Mouse (Mus musculus): Measurements from ENCODE around the gene Kmt2b. TPM values are rescaled to one million over a fixed set of nuclear protein-coding genes. Genes with fewer than 3 reads are reported as not detected.

Gene Kmt2b
- total RNA-seq, 4 experiments from 2014 or later = 43.7 to 52.9 (median 47.6) TPM

DNA sequence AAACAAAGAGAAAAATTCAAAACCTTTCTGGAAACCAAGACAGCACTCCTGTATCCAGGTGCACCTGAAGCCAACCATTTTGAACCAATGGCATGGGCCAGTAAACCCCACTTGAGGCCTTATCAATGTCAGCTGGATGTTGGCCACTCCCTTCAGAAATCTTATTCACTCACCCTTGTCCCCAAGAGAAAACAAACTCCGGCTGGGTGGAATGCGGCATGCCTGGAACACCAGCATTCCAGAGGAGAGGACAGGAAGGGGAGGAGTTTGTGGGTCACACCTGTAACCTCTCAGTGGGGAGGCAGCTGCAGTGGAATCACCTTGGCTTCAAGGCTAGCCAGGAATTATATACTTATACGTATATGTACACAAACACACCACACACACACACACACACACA is 14.1 kb upstream of the Kmt2b start:
- no peak for DNase-seq (ENCODE audit: low spot score in 2 of 2)

DNA sequence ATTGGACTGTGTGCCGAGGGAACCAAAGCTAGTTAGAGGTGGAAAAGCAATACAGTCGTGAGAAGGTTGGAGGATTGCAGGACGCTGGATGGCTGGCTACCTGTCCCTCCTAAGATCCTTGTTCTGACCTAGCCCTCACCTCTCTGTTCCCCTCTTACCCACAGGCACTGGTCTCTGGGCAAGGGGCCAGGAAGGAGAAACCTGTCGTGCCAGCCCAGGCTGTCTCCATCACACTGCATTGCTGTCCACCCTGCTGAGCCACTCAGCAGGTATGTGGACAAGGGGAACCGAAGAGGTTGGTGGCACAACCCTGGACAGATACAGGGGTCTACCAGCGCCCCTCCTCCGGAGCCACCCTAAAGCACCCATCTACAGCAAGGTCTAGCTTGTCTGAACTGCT is 12.1 kb upstream of the Kmt2b start:
- DNase-seq (ENCODE audit: low spot score in 2 of 2) = no peak

- peak; percentile 75 to 93 for DNase-seq (ENCODE audit: low spot score in 2 of 2)
Observed at GRCm38 (mm10) chr7:30599933-30600353, 11.4 kb upstream of the Kmt2b start.

GRCm38 (mm10) chr7:30598786-30599185 is 10.3 kb upstream of the Kmt2b start, which contains the start of gene Zbtb32:
Gene Zbtb32 (minus strand): TSS chr7:30598909.
- no peak for DNase-seq (ENCODE audit: low spot score in 2 of 2)

DNA sequence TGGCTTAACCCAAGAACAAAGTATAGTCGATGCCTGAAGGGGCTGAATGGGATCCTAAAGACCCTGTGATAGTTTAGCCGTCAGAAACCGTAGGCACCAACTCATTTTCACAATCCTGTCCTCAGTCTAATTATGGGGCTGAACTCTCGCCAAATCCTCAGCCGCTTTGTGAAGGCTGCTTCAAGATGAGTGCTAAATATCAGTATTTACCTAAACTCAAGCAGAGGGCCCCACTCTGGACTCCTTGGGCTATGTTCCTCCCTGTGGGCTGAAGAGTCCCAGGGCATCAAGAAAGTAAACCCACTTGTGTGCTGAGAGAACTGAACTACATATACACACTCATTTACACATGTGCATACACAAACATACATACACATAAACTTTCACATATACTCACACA is 8.3 kb upstream of the Kmt2b start:
- no peak for DNase-seq (ENCODE audit: low spot score in 2 of 2)

DNA sequence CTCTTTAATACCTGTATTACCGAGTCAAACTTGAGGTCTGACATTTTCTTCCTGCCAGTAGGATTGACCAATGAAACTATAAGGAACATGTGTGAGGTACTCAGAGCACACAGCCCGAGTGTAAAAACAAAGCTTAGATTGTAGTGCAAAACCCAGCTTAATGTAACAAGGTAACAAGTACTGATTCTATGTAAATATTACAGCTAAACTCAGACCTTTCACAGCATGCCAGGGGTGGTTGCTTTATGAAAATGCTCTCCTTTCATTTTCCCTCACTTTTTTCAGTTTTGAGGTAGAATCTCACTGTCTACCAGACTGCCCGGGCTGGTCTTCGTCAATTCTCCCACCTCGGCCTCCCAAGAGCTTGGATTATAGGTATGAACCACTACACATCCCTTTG is 7.6 kb upstream of the Kmt2b start:
- DNase-seq (ENCODE audit: low spot score in 2 of 2) = no peak

DNA sequence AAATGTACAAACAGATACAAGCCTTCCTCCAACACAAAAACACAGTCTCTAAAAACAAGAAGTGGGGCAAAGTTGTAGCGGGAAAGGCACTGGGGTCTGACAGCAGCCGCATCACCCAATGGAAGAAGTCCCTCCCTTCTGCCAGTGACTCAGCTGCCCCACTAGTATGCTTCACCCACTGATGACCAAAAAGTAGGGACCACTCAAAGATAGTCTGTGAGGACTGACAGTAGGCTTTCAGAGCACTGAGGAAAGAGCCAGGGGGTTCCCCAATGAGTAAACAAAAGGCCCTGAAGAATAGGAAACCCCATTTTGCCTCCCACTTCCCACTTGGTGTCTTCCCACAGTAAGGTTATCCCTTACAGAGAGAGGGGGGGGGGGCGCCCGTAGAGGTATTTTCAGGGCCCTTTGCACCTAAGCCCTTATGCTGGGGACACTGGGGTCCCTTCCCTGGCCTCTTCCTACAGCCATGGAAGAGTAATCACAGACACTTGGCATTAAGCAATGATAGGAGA is 6.0 kb upstream of the Kmt2b start:
- DNase-seq (ENCODE audit: low spot score in 2 of 2) = no peak

DNA sequence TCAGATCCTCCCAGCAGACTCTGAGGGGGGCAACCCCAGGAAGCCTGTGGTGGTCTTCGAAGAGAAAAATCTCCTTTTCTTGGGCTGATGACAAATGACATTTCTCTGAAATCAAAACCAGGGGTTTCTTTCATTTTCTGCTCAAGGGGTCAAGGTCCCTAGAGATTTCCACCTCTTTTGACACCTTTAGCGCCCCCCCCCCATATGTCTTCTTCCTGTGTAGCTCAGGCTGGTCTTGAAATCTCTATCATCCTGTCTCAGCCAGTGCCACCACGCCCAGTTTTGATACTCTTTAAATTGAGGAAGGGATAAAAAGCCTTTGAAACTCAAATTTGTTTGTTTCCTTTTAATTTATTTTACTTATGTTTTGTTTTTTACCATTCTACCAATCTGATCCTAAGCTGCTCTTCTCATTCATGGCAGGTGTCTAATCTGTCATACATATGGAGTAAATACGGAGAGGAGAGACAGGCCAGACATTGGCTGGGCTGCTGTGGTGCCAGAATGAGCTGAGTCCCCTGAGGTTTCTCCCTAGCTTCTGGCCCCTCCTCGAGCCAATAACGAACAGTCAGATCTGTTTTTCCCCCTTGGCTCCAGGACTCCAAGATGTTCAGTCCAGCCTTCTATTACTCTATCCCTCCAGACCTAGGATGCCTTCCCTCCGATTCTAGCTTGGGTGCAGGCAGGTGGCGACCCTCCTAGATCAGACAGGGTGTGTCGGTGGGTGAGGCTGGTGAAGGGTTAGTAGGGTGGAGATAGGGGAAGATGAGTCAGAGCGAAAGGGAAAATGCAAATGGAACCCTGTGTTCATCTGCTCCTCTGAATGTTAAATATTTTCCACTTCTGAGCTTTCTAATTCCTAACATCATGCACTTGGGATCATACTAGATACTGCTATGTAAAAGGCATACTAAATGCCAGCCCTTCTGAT is 5.3 kb upstream of the Kmt2b start:
- DNase-seq (ENCODE audit: low spot score in 2 of 2) = no peak

DNA sequence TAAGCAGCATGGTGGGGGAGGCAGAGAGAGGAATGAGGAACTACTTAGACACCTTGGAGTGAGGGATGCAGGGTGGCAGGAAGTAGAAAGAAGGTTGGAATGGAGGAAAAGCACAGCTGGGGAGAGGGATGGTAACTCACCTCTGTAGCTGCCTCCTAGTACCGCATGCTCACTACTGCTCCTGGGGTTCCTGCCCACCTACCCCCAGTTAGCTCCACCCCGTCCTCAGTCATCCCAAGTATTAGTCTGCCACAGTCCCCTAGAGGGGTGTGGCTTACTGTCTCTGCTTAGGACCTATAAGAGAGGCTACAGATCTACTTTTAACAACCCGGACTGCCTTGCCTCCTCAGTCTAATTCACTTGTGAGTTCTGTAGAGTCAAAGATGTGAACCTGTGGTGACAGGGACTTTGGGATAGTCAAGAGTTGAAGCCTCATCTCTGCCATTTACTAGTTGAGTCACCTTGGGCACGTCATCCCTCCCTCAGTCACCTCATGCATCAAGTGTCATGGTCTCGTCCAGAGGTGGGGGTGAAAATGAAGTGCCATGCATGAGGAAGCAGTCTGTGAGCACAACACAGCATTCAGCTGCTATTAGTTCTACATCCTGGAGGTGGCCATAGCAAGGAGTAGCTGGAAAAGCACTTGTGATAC is 4.4 kb upstream of the Kmt2b start:
- no peak for DNase-seq (ENCODE audit: low spot score in 2 of 2)

DNA sequence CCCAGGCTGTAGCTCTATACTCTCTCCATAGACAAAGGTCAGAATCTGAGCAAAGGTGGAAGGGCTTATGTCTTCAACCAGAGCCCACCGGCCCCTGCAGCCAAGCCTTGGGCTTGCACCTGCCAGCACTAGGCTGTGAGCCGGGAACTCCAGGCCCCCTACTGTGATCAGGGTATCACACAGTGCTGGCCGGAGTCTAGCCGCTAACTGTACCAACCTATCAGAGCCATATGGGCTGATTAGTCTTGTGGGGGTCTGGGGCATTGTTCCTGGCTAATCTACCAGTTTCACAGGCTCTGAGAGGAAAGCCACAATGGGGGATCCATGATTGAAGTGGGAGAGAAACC is 3.1 kb upstream of the Kmt2b start:
- DNase-seq (ENCODE audit: low spot score in 2 of 2) = no peak

GRCm38 (mm10) chr7:30590927-30591604 is 2.5 kb upstream of the Kmt2b start:
- no peak for DNase-seq (ENCODE audit: low spot score in 2 of 2)

GRCm38 (mm10) chr7:30589435-30590301 is 1.1 kb upstream of the Kmt2b start:
- DNase-seq (ENCODE audit: low spot score in 2 of 2) = peak in 1 of 2 experiments; percentile 72

DNA sequence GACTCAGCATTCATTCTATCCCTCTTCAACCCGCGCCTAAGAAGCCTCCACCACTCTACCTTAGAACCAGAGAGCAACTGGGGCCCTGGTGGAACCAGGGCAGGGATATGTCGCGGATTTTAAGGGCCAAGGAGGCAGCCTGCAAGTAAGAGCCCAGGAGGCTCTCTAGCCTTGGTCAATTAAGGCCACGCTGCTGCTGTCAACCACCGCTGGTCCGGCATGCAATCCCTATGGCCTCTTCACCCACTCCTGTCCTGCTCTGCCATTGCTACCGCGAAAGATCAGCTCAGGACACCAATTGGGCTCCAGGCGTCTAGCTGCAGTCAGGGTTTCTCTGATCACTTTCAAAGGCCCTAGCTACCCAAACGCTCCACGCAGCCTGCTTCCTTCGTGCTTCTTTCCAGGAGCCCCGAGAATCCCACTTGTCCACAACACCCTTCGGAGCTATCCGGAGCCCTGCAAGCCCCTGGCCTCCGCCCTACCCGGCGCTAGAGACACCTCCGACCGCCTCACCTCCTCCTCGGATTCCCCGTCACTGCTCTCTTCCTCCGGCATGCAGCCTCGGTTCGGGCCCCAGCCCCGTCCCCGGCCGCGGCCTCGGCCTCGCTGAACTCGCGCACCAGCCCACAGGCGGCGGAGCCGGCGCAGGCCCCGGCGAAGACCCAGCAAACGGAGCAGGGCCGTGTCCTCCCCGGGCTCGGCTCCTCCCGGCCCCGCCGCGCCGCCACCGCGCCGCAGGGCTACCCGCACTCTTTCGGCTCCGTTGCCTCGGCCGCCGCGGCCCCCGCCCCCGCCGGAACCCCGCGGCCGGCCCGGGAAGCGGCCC is 471 bp downstream of the Kmt2b start:
- peak in 1 of 2 experiments; percentile 53 for DNase-seq (ENCODE audit: low spot score in 2 of 2)

GRCm38 (mm10) chr7:30586455-30587020 is 2.0 kb downstream of the Kmt2b start:
- DNase-seq (ENCODE audit: low spot score in 2 of 2) = no peak

- DNase-seq (ENCODE audit: low spot score in 2 of 2) = no peak
Observed at GRCm38 (mm10) chr7:30585170-30585569, 3.4 kb downstream of the Kmt2b start.

DNA sequence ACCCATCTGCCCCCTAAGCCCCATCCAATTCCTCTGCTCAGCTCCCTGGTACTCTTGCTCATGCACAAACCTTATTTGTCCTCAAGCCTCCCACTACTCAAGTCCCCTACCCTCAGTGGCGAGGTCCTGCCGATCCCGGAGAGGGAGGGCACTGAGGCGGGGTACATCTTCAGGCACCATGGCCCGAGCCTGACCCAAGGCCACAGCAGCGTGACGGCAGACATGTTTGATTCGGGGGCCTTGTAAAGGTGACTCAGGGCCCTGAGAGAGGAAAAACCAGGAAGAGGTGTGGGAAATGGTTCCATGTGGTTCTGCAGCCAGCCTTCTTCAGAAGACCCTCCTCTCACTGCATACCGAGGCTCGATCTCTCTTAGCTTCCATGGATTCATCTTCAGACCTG is 4.2 kb downstream of the Kmt2b start:
- no peak for DNase-seq (ENCODE audit: low spot score in 2 of 2)

GRCm38 (mm10) chr7:30581547-30581946 is 7.0 kb downstream of the Kmt2b start:
- no peak for DNase-seq (ENCODE audit: low spot score in 2 of 2)

DNA sequence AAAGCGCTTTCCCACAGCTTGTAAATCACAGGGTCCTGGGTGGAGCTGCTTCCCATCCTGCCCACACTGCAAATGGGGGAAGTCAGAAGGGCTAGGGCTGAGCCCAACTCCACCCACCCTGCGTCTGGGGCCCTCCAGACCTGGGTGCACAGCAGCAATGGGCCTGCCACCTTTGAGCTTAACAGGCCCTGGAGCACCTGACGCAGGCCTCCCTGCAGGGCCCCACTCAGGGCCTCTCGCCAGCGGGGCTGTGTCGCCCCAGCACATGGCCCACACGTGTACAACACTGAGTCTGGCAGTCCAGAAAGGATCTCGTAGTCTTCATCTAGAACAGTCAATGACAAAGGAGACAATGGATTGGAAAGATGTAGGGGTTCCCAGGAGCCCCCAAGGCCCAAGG is 8.6 kb downstream of the Kmt2b start:
- no peak for DNase-seq (ENCODE audit: low spot score in 2 of 2)

- no peak for DNase-seq (ENCODE audit: low spot score in 2 of 2)
Observed at GRCm38 (mm10) chr7:30572969-30573368, 15.6 kb downstream of the Kmt2b start.

DNA sequence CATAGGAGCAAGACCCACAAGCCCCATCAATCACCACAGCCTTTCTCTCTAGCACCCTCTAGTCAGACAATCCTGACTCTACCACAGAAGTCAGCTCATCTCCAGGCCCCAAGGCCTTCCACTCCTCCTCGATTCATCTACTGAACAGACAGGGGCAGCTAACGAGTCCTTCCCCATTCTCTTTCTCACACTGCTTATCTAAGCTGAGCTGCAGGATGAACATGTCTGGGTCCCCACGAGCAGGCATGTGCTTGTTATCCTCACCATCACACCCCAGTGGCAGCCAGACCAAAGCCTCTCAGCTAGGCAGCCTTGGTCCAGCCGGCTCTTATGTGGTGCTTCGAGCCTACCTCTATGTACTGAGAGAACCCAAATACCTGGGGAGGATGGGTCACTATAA is 16.1 kb downstream of the Kmt2b start:
- DNase-seq (ENCODE audit: low spot score in 2 of 2) = no peak
